Mouse (Mus musculus) bone marrow, adult 2 months (tissue): ENCODE measurements around the gene Dcdc2a. TPM values are rescaled to one million over a fixed set of nuclear protein-coding genes. Genes with fewer than 3 reads are reported as not detected.

Experiments
- H3K27ac ChIP-seq: fragments of 200-500 bp; 2 replicates; pipeline ENCODE4 v1.5.1; 2012; ENCODE audit warnings: low read depth, mild to moderate bottlenecking, control low read depth, inconsistent platforms, low read length; ENCODE audit not compliant: control insufficient read depth, poor library complexity, insufficient read depth
- H3K4me1 ChIP-seq: fragments of 200-500 bp; 2 replicates; pipeline ENCODE4 v1.6.1; 2011; ENCODE audit warnings: low read length; ENCODE audit not compliant: control insufficient read depth, insufficient read depth
- H3K4me3 ChIP-seq: fragments of 200-500 bp; replicated peaks from 2 replicates; pipeline ENCODE3; 2011; ENCODE audit warnings: mild to moderate bottlenecking, low read depth, low read length, control low read depth; ENCODE audit not compliant: control insufficient read depth
- CTCF ChIP-seq: fragments of 200-500 bp; IDR thresholded peaks from 2 replicates; pipeline ENCODE4 v1.5.1; 2011; ENCODE audit warnings: low read length, control low read depth; ENCODE audit not compliant: control insufficient read depth, insufficient read depth
- POLR2A ChIP-seq: fragments of 200-500 bp; IDR thresholded peaks from 2 replicates; pipeline ENCODE4 v1.6.1; 2011; ENCODE audit warnings: low read depth, mild to moderate bottlenecking, control low read depth, low read length, borderline replicate concordance; ENCODE audit not compliant: control insufficient read depth
- WGBS: fragments of 180-500 bp; shearing (Covaris S2); methylation state at CpG from one replicate; pipeline ENCODE4 v1.1.7; 2018; 5-methylcytosine and 5-hydroxymethylcytosine counted together
- polyA plus RNA-seq: library from polyadenylated mRNA; stranded (reverse); fragments of >200 nt; gene quantifications from 2 replicates; pipeline ENCODE4 v1.2.4, GENCODE M21; 2011; ENCODE audit warnings: low replicate concordance; ENCODE audit not compliant: missing spikeins, insufficient read depth, insufficient read length

Gene Dcdc2a
- polyA plus RNA-seq, 1 experiment: not detected

DNA sequence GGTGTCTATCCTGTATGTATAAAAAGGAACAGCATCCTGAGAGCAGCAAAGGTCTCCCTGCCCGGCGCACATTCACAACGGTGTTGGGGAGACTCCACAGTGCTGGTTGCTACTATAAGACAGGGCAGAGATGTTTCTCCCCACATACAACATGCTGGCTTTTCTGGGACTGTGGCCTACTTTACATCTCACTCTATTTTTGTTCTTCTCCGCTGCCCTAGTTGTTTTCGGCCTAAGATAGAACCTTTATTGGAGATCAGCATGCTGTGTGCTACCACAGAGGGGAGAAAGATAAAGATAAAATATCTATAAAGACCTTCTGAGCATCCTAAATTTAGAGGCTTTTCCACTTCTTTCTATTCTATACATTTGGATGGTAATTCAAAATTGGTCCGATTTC is 72.0 kb downstream of the Dcdc2a start:
- Histone ChIP-seq H3K4me3 (no peak overlapping the region), H3K27ac (no peak overlapping the region), H3K4me1 (no peaks in the 10 kb centered on the region)
- TF ChIP-seq POLR2A (no peak), CTCF (no peak)
- WGBS: 82% methylated on average over 6 of the region's 6 CpGs

GRCm38 (mm10) chr13:25128766-25129165 is 73.0 kb downstream of the Dcdc2a start:
- no peak overlapping the region for H3K27ac ChIP-seq
- WGBS: 68% methylated on average over 9 of the region's 9 CpGs
- TF ChIP-seq POLR2A (no peak), CTCF (no peak)
- H3K4me1 ChIP-seq: no peaks in the 10 kb centered on the region
- H3K4me3 ChIP-seq: no peak overlapping the region

DNA sequence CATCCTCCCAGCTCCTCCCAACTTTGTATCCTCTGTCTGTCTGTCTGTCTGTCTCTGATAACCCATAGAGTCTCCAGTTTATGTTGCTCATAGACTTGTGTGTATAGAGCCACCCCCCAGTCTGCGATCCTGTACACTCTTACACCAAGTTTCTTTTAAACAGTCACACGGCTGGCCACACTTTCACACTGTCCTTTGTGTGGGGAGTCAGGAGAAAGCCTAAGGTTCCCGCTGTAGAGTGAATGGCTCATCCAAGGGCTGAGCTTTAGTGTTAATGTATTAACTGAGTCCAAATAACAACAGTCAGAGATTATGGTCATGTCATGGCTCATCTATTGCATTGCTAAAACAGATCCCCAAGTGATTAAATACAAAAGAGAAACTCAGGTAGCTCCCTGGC is 87.3 kb downstream of the Dcdc2a start:
- Histone ChIP-seq H3K4me1 (no peaks in the 10 kb centered on the region), H3K27ac (no peak overlapping the region), H3K4me3 (no peak overlapping the region)
- WGBS: 87% methylated on average over 3 of the region's 3 CpGs
- TF ChIP-seq POLR2A (no peak), CTCF (no peak)

GRCm38 (mm10) chr13:25144093-25144492 is 88.3 kb downstream of the Dcdc2a start:
- 51% methylated on average over 2 of the region's 2 CpGs for WGBS
- no peak for TF ChIP-seq CTCF
- no peak for TF ChIP-seq POLR2A

DNA sequence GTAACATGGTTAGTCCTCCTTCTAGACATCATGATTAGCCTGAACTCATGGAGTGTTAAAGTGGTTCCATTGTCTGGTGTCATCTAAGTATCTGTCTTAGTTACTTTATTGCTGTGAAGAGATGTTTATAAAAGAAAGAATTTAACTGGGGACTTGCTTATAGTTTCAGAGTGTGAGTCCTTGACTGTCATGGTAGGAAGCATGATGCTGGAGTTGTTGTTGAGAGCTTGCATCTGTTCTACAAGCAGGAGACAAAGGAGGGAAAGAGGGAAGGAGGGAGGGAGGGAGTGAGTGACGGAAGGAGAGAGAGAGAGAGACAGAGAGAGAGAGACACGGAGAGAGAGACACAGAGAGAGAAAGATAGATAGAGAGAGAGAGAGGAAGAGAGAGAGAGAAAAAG is 90.4 kb downstream of the Dcdc2a start:
- no peak overlapping the region for H3K27ac ChIP-seq
- H3K4me1 ChIP-seq: no peaks in the 10 kb centered on the region
- 56% methylated on average over 2 of the region's 2 CpGs for WGBS
- no peak overlapping the region for H3K4me3 ChIP-seq
- TF ChIP-seq CTCF (no peak), POLR2A (no peak)

More at GRCm38 (mm10) chr13:25144093-25144492, 88.3 kb downstream of the Dcdc2a start:
- Histone ChIP-seq H3K4me3 (no peak overlapping the region), H3K4me1 (no peaks in the 10 kb centered on the region), H3K27ac (no peak overlapping the region)

GRCm38 (mm10) chr13:25150154-25150781 is 94.5 kb downstream of the Dcdc2a start:
- H3K27ac ChIP-seq: no peak overlapping the region
- no peak for TF ChIP-seq CTCF
- TF ChIP-seq POLR2A: no peak
- 44% methylated on average over 17 of the region's 17 CpGs for WGBS
- no peaks in the 10 kb centered on the region for H3K4me1 ChIP-seq
- H3K4me3 ChIP-seq: no peak overlapping the region

DNA sequence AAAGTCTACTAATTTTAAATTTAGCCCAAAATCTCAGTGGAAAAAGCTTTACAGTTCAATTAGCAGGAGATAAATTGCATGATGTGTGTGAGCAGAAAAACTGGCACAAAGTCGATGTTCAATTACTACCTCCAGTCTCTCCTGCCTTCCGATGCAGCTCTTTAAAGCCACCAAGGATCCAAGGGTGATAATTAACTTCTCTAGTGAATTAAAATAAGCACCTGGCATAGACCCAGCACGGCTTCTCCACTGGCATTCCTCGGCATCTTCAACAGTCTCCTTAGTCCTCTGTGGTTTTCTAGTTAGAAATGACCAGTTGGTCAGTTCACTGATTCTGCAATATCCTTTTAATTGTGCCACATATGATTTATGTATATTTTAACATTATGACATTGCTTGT is 95.1 kb downstream of the Dcdc2a start:
- Histone ChIP-seq H3K27ac (no peak overlapping the region), H3K4me3 (no peak overlapping the region), H3K4me1 (no peaks in the 10 kb centered on the region)
- 65% methylated on average over 4 of the region's 4 CpGs for WGBS
- TF ChIP-seq CTCF (no peak), POLR2A (no peak)

GRCm38 (mm10) chr13:25159917-25160316 is 104.1 kb downstream of the Dcdc2a start:
- TF ChIP-seq CTCF (no peak), POLR2A (no peak)
- WGBS: 44% methylated on average over 2 of the region's 2 CpGs
- no peak overlapping the region for H3K27ac ChIP-seq
- no peaks in the 10 kb centered on the region for H3K4me1 ChIP-seq
- no peak overlapping the region for H3K4me3 ChIP-seq

- no peak overlapping the region for H3K4me3 ChIP-seq
- 65% methylated on average over 2 of the region's 2 CpGs for WGBS
- no peak overlapping the region for H3K27ac ChIP-seq
- no peaks in the 10 kb centered on the region; the same call in 1 of the 2 replicates for H3K4me1 ChIP-seq
- TF ChIP-seq CTCF: no peak
- no peak for TF ChIP-seq POLR2A
Observed at GRCm38 (mm10) chr13:25160804-25161203, 105.0 kb downstream of the Dcdc2a start.
